Mouse (Mus musculus): Measurements from ENCODE around the gene Map4k1. TPM values are rescaled to one million over a fixed set of nuclear protein-coding genes. Genes with fewer than 3 reads are reported as not detected.
"Not testable (repeated sequence)": the region's sequence is repeated elsewhere in the genome, so short reads cannot be mapped to it uniquely, and the experiment has no call there.

Map4k1 gene
- polyA plus RNA-seq, 1 experiment from 2014 or later = 5.5 TPM

DNA sequence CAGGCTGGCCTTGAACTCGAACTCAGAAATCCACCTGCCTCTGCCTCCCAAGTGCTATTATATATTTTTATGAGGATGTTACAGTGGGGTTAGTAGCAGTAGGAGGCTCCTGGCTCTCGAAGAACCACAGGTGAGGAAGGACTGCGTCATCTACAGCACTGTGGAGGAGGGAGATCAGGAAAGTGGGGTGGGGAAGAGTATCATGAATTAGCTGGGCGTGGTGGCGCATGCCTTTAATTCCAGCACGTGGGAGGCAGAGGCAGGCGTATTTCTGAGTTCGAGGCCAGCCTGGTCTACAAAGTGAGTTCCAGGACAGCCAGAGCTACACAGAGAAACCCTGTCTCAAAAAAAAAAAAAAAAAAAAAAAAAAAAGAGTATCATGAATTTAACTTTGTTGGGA lies 13.7 kb upstream of the Map4k1 start:
- H3K4me2 ChIP-seq (replicated peaks); H3K9me3 ChIP-seq; ATAC-seq (ENCODE audit: low FRiP score, low read depth); H3K9ac ChIP-seq; H3K4me1 ChIP-seq; H3K4me3 ChIP-seq; H3K27me3 ChIP-seq (replicated peaks); H3K27ac ChIP-seq: not testable (repeated sequence)
- H3K36me3 ChIP-seq = peaks cover 36% of the 10 kb centered on the region
- 95% methylated on average over 8 of the region's 8 CpGs for WGBS

DNA sequence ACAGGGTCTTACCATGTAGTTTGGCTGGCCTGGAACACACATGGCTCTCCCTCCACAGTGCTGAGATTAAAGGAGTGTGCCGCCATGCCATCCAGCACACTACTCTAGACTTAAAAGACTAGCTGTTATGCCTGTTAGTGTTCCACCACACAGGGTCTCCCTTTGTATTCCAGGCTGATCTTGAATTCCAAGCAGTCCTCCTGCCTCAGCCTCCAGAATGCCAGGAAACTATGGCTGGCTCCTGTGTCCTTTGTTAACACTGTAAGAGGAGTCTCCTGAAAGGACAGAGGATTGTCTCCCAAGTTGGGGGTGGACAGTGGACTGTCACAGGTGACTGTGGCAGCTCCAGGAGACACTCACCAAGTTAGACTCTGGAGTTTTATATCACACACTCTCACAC lies 12.6 kb upstream of the Map4k1 start:
- ATAC-seq (ENCODE audit: low FRiP score, low read depth) = no peak
- no peaks in the 10 kb centered on the region; the same call in 1 of the 2 replicates for H3K4me1 ChIP-seq
- H3K9me3 ChIP-seq = no peaks in the 10 kb centered on the region
- H3K4me2 ChIP-seq (replicated peaks) = no peak overlapping the region
- WGBS = 88% methylated on average over 1 of the region's 1 CpGs
- no peaks in the 10 kb centered on the region for H3K27me3 ChIP-seq (replicated peaks)
- no peak overlapping the region for H3K27ac ChIP-seq
- H3K36me3 ChIP-seq = peaks cover 47% of the 10 kb centered on the region
- no peak overlapping the region for H3K4me3 ChIP-seq
- H3K9ac ChIP-seq = no peak overlapping the region

DNA sequence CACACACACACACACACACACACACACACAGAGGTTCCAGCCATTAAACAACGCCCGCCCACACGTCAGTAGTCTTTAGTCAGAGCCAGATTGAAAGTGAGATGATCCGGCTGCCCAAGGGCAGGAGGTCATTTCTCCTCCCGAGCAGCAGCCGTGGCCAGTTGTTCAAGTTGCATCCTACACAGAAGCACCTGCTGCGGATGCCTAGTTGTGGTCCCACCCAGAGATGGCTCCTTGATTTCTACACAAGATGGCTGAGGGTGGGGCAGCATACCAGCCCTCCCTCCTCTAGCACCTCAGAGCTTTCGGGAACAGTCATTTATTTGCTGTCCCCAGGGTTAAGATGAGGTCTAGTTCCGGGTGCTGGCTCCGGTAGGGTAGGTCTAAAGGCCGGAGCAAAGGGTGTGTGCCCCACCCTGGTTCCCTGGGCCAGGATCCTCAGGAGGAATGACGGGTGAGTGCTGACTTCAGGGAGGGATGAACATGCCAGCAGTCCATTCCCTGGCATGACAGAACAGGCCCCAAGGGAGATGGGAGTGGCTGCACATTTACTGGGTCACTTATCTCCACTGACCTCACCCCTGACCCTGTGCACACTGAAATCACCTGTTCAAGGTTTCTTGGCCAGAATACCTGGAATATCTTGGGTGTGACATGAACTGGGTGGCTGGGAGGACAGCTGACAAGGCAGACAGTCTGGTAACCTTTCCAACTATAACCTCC lies 12.0 kb upstream of the Map4k1 start:
- ATAC-seq (ENCODE audit: low FRiP score, low read depth) = no peak
- Histone ChIP-seq H3K4me3 (no peak overlapping the region), H3K27me3 (replicated peaks) (no peaks in the 10 kb centered on the region), H3K9me3 (no peaks in the 10 kb centered on the region), H3K27ac (no peak overlapping the region), H3K36me3 (peaks cover 52% of the 10 kb centered on the region), H3K4me1 (no peaks in the 10 kb centered on the region; the same call in 1 of the 2 replicates), H3K4me2 (replicated peaks) (no peak overlapping the region), H3K9ac (no peak overlapping the region)
- WGBS = 77% methylated on average over 12 of the region's 12 CpGs

DNA sequence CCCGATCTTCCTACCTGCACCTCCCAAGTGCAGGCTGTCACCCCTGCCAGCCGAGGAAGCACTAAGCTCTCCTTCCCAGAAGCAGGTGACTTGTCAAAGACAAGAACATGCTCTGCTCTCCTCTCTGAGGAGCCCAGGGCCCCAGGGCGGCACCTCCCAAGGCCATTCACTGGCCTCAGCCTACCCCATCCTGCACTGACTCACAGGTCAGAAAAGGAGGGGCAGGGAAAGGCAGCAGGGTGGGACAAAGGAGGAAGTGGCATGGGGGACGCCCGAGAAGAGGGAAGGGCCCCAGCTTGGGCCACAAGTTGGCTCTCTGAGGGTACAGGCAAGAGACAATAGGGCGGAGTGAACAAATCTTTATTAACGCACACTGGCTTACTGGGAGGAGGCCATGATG lies 10.8 kb upstream of the Map4k1 start:
- H3K27me3 ChIP-seq (replicated peaks) = no peaks in the 10 kb centered on the region
- no peak overlapping the region for H3K9ac ChIP-seq
- no peaks in the 10 kb centered on the region; the same call in 1 of the 2 replicates for H3K4me1 ChIP-seq
- no peak overlapping the region for H3K4me3 ChIP-seq
- WGBS = 88% methylated on average over 7 of the region's 7 CpGs
- H3K9me3 ChIP-seq = no peaks in the 10 kb centered on the region
- peaks cover 56% of the 10 kb centered on the region for H3K36me3 ChIP-seq
- no peak overlapping the region for H3K4me2 ChIP-seq (replicated peaks)
- H3K27ac ChIP-seq = no peak overlapping the region
- ATAC-seq (ENCODE audit: low FRiP score, low read depth) = no peak

DNA sequence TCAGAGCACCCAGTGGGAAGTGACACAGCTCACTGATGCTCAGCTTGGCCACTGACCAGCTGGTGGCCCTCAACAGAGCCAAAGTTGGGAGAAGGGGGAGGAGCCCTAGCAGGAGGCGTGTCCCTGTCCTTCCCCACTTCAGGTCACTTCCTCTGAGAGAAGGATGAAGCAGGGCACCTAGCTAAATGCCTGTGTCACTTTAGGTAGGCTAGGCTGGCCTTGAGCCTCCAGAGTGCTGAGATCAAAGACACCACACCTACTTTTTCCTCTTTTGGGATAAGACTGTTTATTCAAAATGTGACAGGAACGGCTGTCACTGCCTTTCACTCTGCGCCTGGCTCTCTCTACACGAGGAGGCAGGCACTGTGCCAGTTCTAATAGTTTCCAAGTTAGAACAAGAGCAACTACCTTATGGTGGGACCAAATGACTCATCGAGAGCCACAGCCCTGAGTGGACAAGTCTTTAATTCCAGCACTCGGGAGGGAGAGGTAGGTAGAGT lies 10.0 kb upstream of the Map4k1 start:
- Histone ChIP-seq H3K27ac (no peak overlapping the region), H3K4me2 (replicated peaks) (no peak overlapping the region), H3K4me3 (no peak overlapping the region), H3K4me1 (no peaks in the 10 kb centered on the region; the same call in 1 of the 2 replicates), H3K36me3 (peaks cover 64% of the 10 kb centered on the region), H3K9me3 (no peaks in the 10 kb centered on the region), H3K27me3 (replicated peaks) (no peaks in the 10 kb centered on the region), H3K9ac (no peak overlapping the region)
- no peak for ATAC-seq (ENCODE audit: low FRiP score, low read depth)
- 88% methylated on average over 6 of the region's 6 CpGs for WGBS

DNA sequence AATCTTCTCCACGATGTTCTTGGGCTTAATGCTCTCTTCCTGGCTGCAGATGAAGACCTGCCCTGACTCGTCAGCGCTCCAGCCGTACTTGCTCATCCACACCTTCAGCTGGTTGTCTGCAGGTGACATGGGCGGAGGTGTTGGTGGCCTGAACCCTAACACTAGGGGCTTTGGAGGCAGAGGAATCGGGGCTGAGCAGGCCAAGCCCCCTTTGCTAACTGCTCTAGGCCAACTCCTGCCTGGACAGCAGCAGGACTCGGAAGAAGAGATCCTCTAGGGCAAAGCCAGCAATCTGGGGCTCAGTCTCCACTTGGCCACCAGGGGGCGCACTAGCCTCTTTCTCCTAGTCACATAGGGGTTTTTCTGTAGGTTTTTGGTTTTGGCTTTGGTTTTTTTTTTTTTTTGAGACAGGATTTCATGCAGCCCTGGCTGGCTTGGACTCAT lies 9.3 kb upstream of the Map4k1 start:
- Histone ChIP-seq H3K27me3 (replicated peaks) (no peaks in the 10 kb centered on the region), H3K36me3 (peaks cover 72% of the 10 kb centered on the region), H3K27ac (no peak overlapping the region), H3K9ac (no peak overlapping the region), H3K4me1 (no peaks in the 10 kb centered on the region; the same call in 1 of the 2 replicates), H3K4me3 (no peak overlapping the region), H3K4me2 (replicated peaks) (no peak overlapping the region), H3K9me3 (no peaks in the 10 kb centered on the region)
- WGBS = 68% methylated on average over 8 of the region's 8 CpGs
- no peak for ATAC-seq (ENCODE audit: low FRiP score, low read depth)

DNA sequence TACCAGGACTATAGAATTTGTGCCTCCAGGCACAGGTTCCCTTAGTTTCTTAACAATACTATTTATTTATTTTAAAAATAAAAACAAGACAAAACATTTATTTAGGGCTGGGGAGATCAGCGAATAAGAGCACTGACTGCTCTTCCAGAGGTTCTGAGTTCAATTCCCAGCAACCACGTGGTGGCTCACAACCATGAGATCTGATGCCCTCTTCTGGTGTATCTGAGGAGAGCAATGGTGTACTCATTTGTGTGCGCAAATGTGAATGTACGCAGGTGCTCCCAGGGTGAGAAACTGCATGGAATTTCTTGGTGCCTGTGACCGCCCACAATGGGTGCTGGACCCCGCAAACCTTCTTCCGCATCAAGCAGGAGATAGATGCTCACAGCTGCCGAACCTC lies 8.8 kb upstream of the Map4k1 start:
- Histone ChIP-seq H3K9ac (no peak overlapping the region), H3K4me3 (no peak overlapping the region), H3K27me3 (replicated peaks) (no peaks in the 10 kb centered on the region), H3K4me2 (replicated peaks) (no peak overlapping the region), H3K9me3 (no peaks in the 10 kb centered on the region), H3K27ac (no peak overlapping the region), H3K36me3 (peaks cover 76% of the 10 kb centered on the region), H3K4me1 (no peaks in the 10 kb centered on the region; the same call in 1 of the 2 replicates)
- no peak for ATAC-seq (ENCODE audit: low FRiP score, low read depth)
- WGBS = 86% methylated on average over 8 of the region's 8 CpGs

DNA sequence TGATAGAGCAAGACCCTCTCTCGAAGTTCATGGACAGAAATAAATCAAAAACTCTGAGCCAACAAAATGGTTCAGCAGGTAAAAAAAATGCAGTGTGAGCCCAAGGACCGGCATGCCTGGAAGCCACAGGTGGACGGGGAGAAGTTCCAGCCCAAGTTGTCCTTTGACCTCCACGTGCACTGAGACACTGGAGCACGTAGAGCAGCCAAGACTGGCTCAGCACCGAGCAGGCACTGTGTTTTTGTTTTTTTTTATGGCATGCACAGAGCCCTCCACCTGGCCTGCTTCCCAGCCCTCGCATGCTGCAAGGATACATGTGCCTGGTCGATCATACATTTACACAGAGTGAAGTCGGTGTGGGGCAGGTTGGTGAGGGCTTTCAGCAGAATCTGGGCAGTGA lies 4.3 kb upstream of the Map4k1 start:
- Histone ChIP-seq H3K4me1 (peaks cover 13% of the 10 kb centered on the region), H3K27ac (no peak overlapping the region), H3K4me2 (replicated peaks) (no peak overlapping the region), H3K9me3 (no peaks in the 10 kb centered on the region), H3K27me3 (replicated peaks) (no peaks in the 10 kb centered on the region), H3K4me3 (no peak overlapping the region), H3K9ac (no peak overlapping the region), H3K36me3 (peaks cover 57% of the 10 kb centered on the region)
- no peak for ATAC-seq (ENCODE audit: low FRiP score, low read depth)
- 91% methylated on average over 9 of the region's 9 CpGs for WGBS

DNA sequence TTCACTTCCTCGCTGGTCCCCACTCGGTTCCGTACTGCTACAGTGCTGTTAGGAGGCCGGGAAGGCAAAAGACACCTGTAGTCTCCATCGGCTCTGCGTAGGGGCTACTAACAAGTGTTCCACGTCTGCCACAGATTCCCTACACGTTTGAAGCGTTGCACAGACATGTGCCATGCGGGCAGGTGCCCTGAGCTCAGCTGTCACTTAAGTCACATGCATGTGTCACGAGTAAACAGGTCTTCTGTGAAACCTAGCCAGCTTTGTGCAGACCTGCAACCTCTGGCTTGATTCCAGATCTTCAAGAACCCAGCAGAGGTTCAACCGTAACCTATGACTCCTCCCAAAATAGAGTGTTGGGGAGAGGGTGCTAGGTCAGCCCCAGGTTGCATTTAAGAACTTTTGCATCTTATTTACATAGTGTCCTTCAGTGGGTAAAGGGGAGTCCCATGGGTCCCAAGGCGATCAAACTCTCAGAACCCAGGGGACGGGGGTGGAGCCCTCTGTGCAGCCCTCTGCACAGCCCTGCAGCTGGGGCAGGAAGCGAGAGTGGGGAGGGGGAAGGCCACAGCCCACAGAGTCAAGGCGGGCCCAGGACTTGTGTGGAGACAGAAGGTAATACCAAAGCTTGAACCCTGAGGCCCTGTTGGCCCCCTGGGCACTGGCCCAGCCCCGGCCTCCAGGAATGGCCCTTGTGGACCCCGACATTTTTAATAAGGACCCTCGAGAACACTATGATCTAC lies 594 bp downstream of the Map4k1 start:
- peaks cover 20% of the 10 kb centered on the region for H3K36me3 ChIP-seq
- H3K4me2 ChIP-seq (replicated peaks) = peak overlapping the region; percentile 83
- H3K4me1 ChIP-seq = peaks cover 16% of the 10 kb centered on the region
- H3K4me3 ChIP-seq = peak overlapping the region; percentile 36
- peak overlapping the region; percentile 56; the same call in 1 of the 2 replicates for H3K9ac ChIP-seq
- H3K27ac ChIP-seq = no peak overlapping the region
- H3K9me3 ChIP-seq = no peaks in the 10 kb centered on the region
- peak; percentile 65 for ATAC-seq (ENCODE audit: low FRiP score, low read depth)
- WGBS = 17% methylated on average over 19 of the region's 19 CpGs
- no peaks in the 10 kb centered on the region for H3K27me3 ChIP-seq (replicated peaks)

DNA sequence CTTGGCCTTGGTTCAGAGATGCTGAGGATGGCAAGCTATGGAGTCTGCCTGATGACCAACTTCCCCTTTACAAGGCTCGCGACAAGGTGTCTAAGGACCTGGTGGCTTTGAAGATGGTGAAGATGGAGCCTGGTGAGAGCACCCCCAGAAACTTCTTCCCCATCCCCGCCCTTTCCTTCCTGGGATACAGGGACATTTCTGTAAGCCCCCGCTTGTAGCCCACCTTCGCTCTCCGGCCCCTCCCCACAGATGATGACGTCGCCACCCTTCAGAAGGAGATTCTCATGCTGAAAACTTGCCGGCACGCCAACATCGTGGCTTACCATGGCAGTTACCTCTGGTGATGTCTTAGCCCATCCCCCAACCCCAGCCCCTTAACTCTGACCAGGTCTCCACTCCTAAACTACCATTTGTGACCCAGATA lies 1.3 kb downstream of the Map4k1 start:
- H3K36me3 ChIP-seq = peaks cover 13% of the 10 kb centered on the region
- ATAC-seq (ENCODE audit: low FRiP score, low read depth) = no peak
- H3K27ac ChIP-seq = no peak overlapping the region
- H3K4me2 ChIP-seq (replicated peaks) = peak overlapping the region; percentile 83
- WGBS = 78% methylated on average over 11 of the region's 11 CpGs
- H3K27me3 ChIP-seq (replicated peaks) = no peaks in the 10 kb centered on the region
- H3K9me3 ChIP-seq = no peaks in the 10 kb centered on the region
- H3K4me1 ChIP-seq = peaks cover 16% of the 10 kb centered on the region
- no peak overlapping the region for H3K9ac ChIP-seq
- no peak overlapping the region for H3K4me3 ChIP-seq

DNA sequence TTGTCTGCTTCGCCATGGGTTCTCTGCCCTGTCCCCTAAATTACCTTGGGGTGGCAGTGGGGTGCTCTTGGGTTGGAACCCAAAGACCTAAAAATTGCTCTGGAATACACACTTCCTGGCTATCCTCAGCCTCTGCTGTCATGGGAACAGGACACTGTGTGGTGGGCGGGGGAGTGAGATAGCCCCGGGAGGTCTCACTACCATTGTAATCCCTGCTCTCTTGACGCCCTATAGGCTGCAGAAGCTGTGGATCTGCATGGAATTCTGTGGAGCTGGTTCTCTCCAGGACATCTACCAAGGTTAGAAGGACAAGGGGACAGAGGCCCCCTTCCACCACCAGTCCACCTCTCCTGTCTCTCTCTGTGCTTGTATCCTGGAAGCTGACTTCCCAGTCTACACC lies 2.0 kb downstream of the Map4k1 start:
- Histone ChIP-seq H3K4me1 (peaks cover 16% of the 10 kb centered on the region), H3K9me3 (no peaks in the 10 kb centered on the region), H3K4me3 (no peak overlapping the region), H3K9ac (no peak overlapping the region), H3K36me3 (peaks cover 6% of the 10 kb centered on the region), H3K4me2 (replicated peaks) (no peak overlapping the region), H3K27ac (no peak overlapping the region), H3K27me3 (replicated peaks) (no peaks in the 10 kb centered on the region)
- WGBS = 75% methylated on average over 4 of the region's 4 CpGs
- no peak for ATAC-seq (ENCODE audit: low FRiP score, low read depth)

DNA sequence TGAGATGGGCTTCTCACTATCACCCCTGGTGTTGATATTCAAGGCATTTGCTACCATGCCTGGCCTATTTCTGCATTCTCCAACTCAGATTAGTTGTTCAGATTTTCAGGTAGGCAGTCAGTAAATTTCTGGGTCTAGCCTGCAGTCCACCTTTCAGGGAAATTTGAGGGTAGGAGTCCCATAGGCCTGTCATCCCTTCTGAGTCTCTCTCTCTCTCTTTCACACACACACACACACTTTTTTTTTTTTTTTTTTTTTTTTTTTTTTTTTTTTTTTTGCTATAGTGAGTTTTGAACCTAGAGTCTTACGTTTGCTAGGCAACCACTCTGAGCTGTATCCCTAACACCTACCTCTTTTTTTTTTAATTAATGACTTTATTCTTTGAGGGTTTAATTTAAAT lies 2.6 kb downstream of the Map4k1 start:
- no peaks in the 10 kb centered on the region for H3K27me3 ChIP-seq (replicated peaks)
- no peak overlapping the region for H3K4me3 ChIP-seq
- WGBS = 100% methylated on average over 1 of the region's 1 CpGs

More for the DNA sequence above, 2.6 kb downstream of the Map4k1 start:
- Histone ChIP-seq H3K9ac (no peak overlapping the region), H3K4me2 (replicated peaks) (no peak overlapping the region), H3K36me3 (peaks cover under 1% of the 10 kb centered on the region; the same call in 1 of the 2 replicates), H3K27ac (no peak overlapping the region), H3K9me3 (no peaks in the 10 kb centered on the region), H3K4me1 (peaks cover 16% of the 10 kb centered on the region)
- ATAC-seq (ENCODE audit: low FRiP score, low read depth) = no peak
